Mouse (Mus musculus): Measurements from ENCODE around the gene Plod2. TPM values are rescaled to one million over a fixed set of nuclear protein-coding genes. Genes with fewer than 3 reads are reported as not detected.

Plod2 gene
- 55.2 TPM for polyA plus RNA-seq (2014; fragmentation: Illumina TruSeq; extraction: RNeasy Lipid Tissue Mini Kit (QIAGEN cat#74804); ENCODE audit: low read depth, low replicate concordance)

DNA sequence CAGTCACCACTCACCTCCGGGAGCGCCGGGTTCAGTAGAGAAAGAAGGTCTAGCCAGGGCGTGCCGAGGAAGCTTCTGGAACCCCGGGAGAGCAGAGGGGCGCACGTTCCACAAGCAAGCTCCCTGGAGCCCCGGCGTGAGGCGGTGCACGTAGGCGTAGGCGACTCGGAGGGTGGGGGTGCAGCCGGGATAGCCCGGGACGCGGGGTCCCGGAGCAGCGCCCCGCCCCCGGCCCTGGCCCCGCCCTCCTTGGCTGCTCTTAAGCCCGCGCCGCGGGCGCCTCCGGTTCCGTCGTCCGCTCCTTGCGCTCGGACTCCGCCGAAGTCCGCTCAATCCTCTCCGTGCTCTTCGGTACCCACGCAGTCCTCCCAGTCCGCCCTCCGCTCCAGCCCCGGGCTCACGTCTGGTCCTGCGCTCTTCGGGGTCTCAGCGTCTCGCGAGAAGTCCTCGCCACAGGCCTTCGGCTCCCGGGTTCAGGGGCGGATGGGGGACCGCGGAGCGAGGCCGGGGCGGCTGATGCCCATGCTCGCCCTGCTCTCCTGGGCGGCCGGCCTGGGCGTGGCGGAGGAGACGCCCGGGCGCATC is at the start of gene Plod2:
Plod2 (plus strand) TSS at position 247 of the 585 bp plus-strand sequence.

Other genes starting within 250 kb of the Plod2 start
- not detected for gene 1700057G04Rik, start 232.8 kb upstream of the Plod2 start, polyA plus RNA-seq (2014; fragmentation: Illumina TruSeq; extraction: RNeasy Lipid Tissue Mini Kit (QIAGEN cat#74804); ENCODE audit: low read depth, low replicate concordance)
- gene Plscr4, start 84.8 kb upstream of the Plod2 start, polyA plus RNA-seq (2014; fragmentation: Illumina TruSeq; extraction: RNeasy Lipid Tissue Mini Kit (QIAGEN cat#74804); ENCODE audit: low read depth, low replicate concordance) = 39.4 TPM